ENCODE assay signal across 8 mouse cellular contexts in the genomic region with DNA sequence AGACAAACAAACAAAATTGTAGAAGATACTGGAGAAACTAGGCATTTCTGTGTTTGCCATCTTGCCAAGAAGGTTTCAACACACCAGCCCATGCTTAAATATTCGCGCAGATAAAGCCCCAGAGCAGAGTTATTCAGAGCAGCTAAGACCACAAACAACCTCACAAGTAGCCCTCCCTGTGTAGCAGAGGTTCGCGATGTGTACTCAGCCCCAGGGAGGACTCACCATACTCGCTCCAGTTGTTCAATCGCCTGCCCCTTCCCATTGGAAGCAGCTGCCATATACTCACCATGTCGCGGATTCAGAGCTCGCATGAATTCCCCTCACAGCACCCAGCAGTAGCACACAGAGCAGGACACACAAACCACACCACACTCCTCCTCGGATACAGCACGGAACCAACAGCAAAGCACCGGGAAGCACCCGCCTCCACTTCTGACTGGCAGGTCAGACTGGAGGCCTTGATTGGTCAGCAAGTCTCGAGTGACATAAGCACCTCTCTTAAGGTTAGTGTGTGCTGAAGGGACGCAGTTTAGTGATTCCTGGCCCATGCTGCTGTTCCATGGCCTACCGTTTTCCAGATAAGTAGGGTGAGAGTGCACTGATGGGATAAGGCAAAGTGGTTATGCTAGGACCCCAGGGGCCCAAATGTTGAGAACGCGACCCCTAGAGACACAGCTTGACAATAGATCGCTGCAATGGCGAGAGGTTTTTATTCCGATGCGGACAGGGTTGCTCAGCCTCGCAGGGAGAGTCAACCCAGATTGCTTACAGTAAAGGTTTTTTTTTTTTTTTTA. TPM values are rescaled to one million over a fixed set of nuclear protein-coding genes. Genes with fewer than 3 reads are reported as not detected.
DNase-seq lines count a peak whose midpoint lies in the region; ATAC-seq and TF ChIP-seq lines count a peak whose summit lies in the region.
"Not testable (repeated sequence)": the region's sequence is repeated elsewhere in the genome, so short reads cannot be mapped to it uniquely, and the experiment has no call there.

A gene (minus strand): TSS at position 381 of the 797 bp plus-strand sequence.

- H3K4me2 ChIP-seq in embryonic facial prominence, embryonic 15.5 days (replicated peaks), result peak within 1 kb of the TSS; percentile 50
- H3K4me2 ChIP-seq in limb, embryonic 11.5 days (ENCODE audit: low read depth, severe bottlenecking), result peak within 1 kb of the TSS; percentile 46
- peak within 1 kb of the TSS; percentile 60 for H3K4me2 ChIP-seq in midbrain, embryonic 13.5 days (replicated peaks)

- H3K36me3 ChIP-seq in embryonic facial prominence, embryonic 15.5 days; heart, adult 2 months (ENCODE audit: control insufficient read depth, insufficient read depth, low read length); kidney, adult 2 months (ENCODE audit: control insufficient read depth, insufficient read depth, low read length); limb, embryonic 11.5 days (ENCODE audit: control insufficient read depth, insufficient read depth, low read length); midbrain, embryonic 13.5 days; small intestine, adult 2 months (ENCODE audit: control insufficient read depth, insufficient read depth, low read length): not testable (repeated sequence)

- H3K4me3 ChIP-seq in bone marrow macrophage, adult 2 months (ENCODE audit: insufficient read depth, low read length), result peak within 1 kb of the TSS; percentile 93
- H3K4me3 ChIP-seq in embryonic facial prominence, embryonic 15.5 days (replicated peaks), result peak within 1 kb of the TSS; percentile 58
- H3K4me3 ChIP-seq in heart, adult 2 months, result peak within 1 kb of the TSS; percentile 54
- H3K4me3 ChIP-seq in kidney, adult 2 months (ENCODE audit: insufficient read depth, low read depth, low read length), result peak within 1 kb of the TSS; percentile 87
- H3K4me3 ChIP-seq in limb, embryonic 11.5 days (ENCODE audit: low read depth, low read length), result peak within 1 kb of the TSS; percentile 37
- peak within 1 kb of the TSS; percentile 53 for H3K4me3 ChIP-seq in midbrain, embryonic 13.5 days (replicated peaks)
- peak within 1 kb of the TSS; percentile 83 for H3K4me3 ChIP-seq in small intestine, adult 2 months (ENCODE audit: low read depth, low read length)

- H3K9ac ChIP-seq in embryonic facial prominence, embryonic 15.5 days, result peak within 1 kb of the TSS; percentile 48
- H3K9ac ChIP-seq in heart, adult 2 months (ENCODE audit: low read depth, low read length), result peak within 1 kb of the TSS; percentile 79
- peak within 1 kb of the TSS; percentile 57 for H3K9ac ChIP-seq in limb, embryonic 11.5 days (ENCODE audit: low read length)
- H3K9ac ChIP-seq in midbrain, embryonic 13.5 days (replicated peaks), result peak within 1 kb of the TSS; percentile 68

- not testable (repeated sequence) for H3K4me1 ChIP-seq in bone marrow macrophage, adult 2 months (ENCODE audit: control insufficient read depth, insufficient read depth, low read length); embryonic facial prominence, embryonic 15.5 days; heart, adult 2 months (ENCODE audit: control insufficient read depth, insufficient read depth, low read length); kidney, adult 2 months (ENCODE audit: control insufficient read depth, insufficient read depth, low read length); limb, embryonic 11.5 days (ENCODE audit: control insufficient read depth, insufficient read depth, low read length); midbrain, embryonic 13.5 days (replicated peaks); small intestine, adult 2 months (ENCODE audit: control insufficient read depth, insufficient read depth, insufficient read length, low read length)

- under 1% methylated on average over 23 of the region's 23 CpGs for WGBS in embryonic facial prominence, embryonic 15.5 days
- WGBS in heart, adult 2 months, result under 1% methylated on average over 23 of the region's 23 CpGs
- under 1% methylated on average over 23 of the region's 23 CpGs for WGBS in kidney, adult 2 months
- 0% methylated on average over 23 of the region's 23 CpGs for WGBS in limb, embryonic 11.5 days
- WGBS in midbrain, embryonic 13.5 days, result under 1% methylated on average over 23 of the region's 23 CpGs
- WGBS in small intestine, adult 2 months, result under 1% methylated on average over 23 of the region's 23 CpGs

- ATAC-seq in embryonic facial prominence, embryonic 15.5 days (ENCODE audit: insufficient number of reproducible peaks, low FRiP score, low TSS enrichment, low read depth), result peak; percentile 98
- ATAC-seq in limb, embryonic 11.5 days (ENCODE audit: insufficient number of reproducible peaks, low FRiP score, low TSS enrichment, low read depth), result peak; percentile 100
- peak; percentile 100 for ATAC-seq in midbrain, embryonic 13.5 days

- DNase-seq in 3T3-L1 (ENCODE audit: low read depth, low spot score), result peak; percentile 81
- DNase-seq in heart, adult 2 months, result peak; percentile 83 to 89
- DNase-seq in kidney, adult 2 months, result peak; percentile 94
- peak; percentile 78 for DNase-seq in limb, embryonic 11.5 days (ENCODE audit: low spot score)

- not testable (repeated sequence) for H3K9me3 ChIP-seq in embryonic facial prominence, embryonic 15.5 days (replicated peaks); limb, embryonic 11.5 days (ENCODE audit: control insufficient read depth, low read length); midbrain, embryonic 13.5 days

- TF ChIP-seq POLR2A in bone marrow macrophage, adult 2 months (IDR thresholded peaks at IDR 0.05; ENCODE audit: borderline replicate concordance, low read depth, low read length); kidney, adult 2 months (IDR thresholded peaks at IDR 0.05; ENCODE audit: low read depth, low read length): not testable (repeated sequence)
- TF ChIP-seq POLR2A in heart, adult 2 months (IDR thresholded peaks at IDR 0.05; ENCODE audit: insufficient read depth, low read depth, low read length), result peak; percentile 76
- 0 out of 2 replicates have a peak, but pooled peaks have one; percentile 14 for TF ChIP-seq POLR2A in small intestine, adult 2 months (IDR thresholded peaks at IDR 0.05; ENCODE audit: low read depth, low read length)

- H3K27me3 ChIP-seq in embryonic facial prominence, embryonic 15.5 days; heart, adult 2 months (ENCODE audit: control insufficient read depth, insufficient read depth, low read length); kidney, adult 2 months (replicated peaks; ENCODE audit: control insufficient read depth, insufficient read depth, low read length); limb, embryonic 11.5 days (ENCODE audit: control insufficient read depth, insufficient read depth, low read length); midbrain, embryonic 13.5 days; small intestine, adult 2 months (ENCODE audit: control insufficient read depth, insufficient read depth, low read length): not testable (repeated sequence)

- H3K27ac ChIP-seq in bone marrow macrophage, adult 2 months (ENCODE audit: insufficient read depth, low read depth, low read length), result peak within 1 kb of the TSS; percentile 58
- H3K27ac ChIP-seq in embryonic facial prominence, embryonic 15.5 days (replicated peaks), result peak within 1 kb of the TSS; percentile 74
- H3K27ac ChIP-seq in heart, adult 2 months, result peak within 1 kb of the TSS; percentile 75
- H3K27ac ChIP-seq in kidney, adult 2 months (ENCODE audit: insufficient read depth, low read depth, low read length), result peak within 1 kb of the TSS; percentile 61; the same call in 1 of the 2 replicates
- not testable (repeated sequence) for H3K27ac ChIP-seq in limb, embryonic 11.5 days (replicated peaks; ENCODE audit: low read depth, low read length)
- H3K27ac ChIP-seq in midbrain, embryonic 13.5 days, result peak within 1 kb of the TSS; percentile 62
- peak within 1 kb of the TSS; percentile 75 for H3K27ac ChIP-seq in small intestine, adult 2 months (ENCODE audit: insufficient read depth, low read depth, low read length)

- not testable (repeated sequence) for TF ChIP-seq CTCF in bone marrow macrophage, adult 2 months (IDR thresholded peaks at IDR 0.05; ENCODE audit: low read depth, low read length); kidney, adult 2 months (conservative IDR thresholded peaks at IDR 0.05; ENCODE audit: insufficient read depth, insufficient read length, low read depth, low read length); small intestine, adult 2 months (IDR thresholded peaks at IDR 0.05; ENCODE audit: extremely low read depth, insufficient read length, insufficient replicate concordance, low read depth, low read length)
- 0 out of 2 replicates have a peak, but pooled peaks have one; percentile 8 for TF ChIP-seq CTCF in heart, adult 2 months (IDR thresholded peaks at IDR 0.05)

- intact Hi-C loops in heart, adult 2 months (cut with DNase I), result loop anchor here (10.0 kb wide), 1 partner anchor 48 kb away; a partner anchor contains a TSS

- not testable (repeated sequence) for H3K79me2 ChIP-seq in heart, adult 2 months (replicated peaks; ENCODE audit: control insufficient read depth, insufficient read depth, low read length)

- not testable (repeated sequence) for TF ChIP-seq EP300 in heart, adult 2 months (IDR thresholded peaks at IDR 0.05; ENCODE audit: insufficient read depth, low read depth, low read length)

RNA-seq across cellular contexts. Expression of the gene that starts here (rescaled TPM):
- 4.9 and 5.5 TPM in 2 replicates for polyA plus RNA-seq in bone marrow macrophage, adult 2 months (2012; ENCODE audit: insufficient read depth, insufficient read length, missing spikeins)
- polyA plus RNA-seq in embryonic facial prominence, embryonic 15.5 days (2015; fragmentation: Nextera tagmentation; extraction: Ambion mirVana), result 6.2 and 7.0 TPM in 2 replicates
- 1 to 10 TPM; 3.5 to 4.0 TPM for total RNA-seq in heart, adult 2 months (2021)
- polyA plus RNA-seq in heart, adult 2 months (2012; rRNA removed), result 0.53 and 1.1 TPM in 2 replicates
- polyA plus RNA-seq in kidney, adult 2 months (2012; rRNA removed), result 0.37 and 0.59 TPM in 2 replicates
- polyA plus RNA-seq in limb, embryonic 11.5 days (2014; fragmentation: Nextera tagmentation; extraction: Ambion mirVana), result 12.3 and 12.5 TPM in 2 replicates
- 7.2 and 7.3 TPM in 2 replicates for polyA plus RNA-seq in midbrain, embryonic 13.5 days (2015; fragmentation: Nextera tagmentation; extraction: Ambion mirVana)
- 0.05 and 0.13 TPM in 2 replicates for polyA plus RNA-seq in small intestine, adult 2 months (2012; rRNA removed)

Comparison
In these comparisons a context has a peak if more than half of its experiments do, and no peak if none do; other contexts are left out.
1. Peak in DNase-seq, H3K4me3 ChIP-seq and H3K27ac ChIP-seq in kidney, adult 2 months; RNA of the gene not detected or under 1 TPM.
2. H3K4me3 ChIP-seq: peak in every context shown above with its lines; median percentile 93 in bone marrow macrophage, adult 2 months; 87 in kidney, adult 2 months; 83 in small intestine, adult 2 months; 58 in embryonic facial prominence, embryonic 15.5 days; 54 in heart, adult 2 months; 53 in midbrain, embryonic 13.5 days; 37 in limb, embryonic 11.5 days.